In genomic region chr14:72081473-72081872, GRCm38 (mm10) we compare ENCODE assay signal across 16 mouse cellular contexts.
"Had no signal": no experiment of that assay in that cellular context is flagged by ENCODE, and none has a peak within 500 bp of the region (broad histone marks: within the 10 kb centered on the region; RNA-seq: fewer than 3 reads in every experiment).

No protein-coding gene starts in this region.

- H3K4me1 ChIP-seq: lung, embryonic 15.5 days; midbrain, embryonic 13.5 days; midbrain, embryonic 15.5 days; neural tube, embryonic 12.5 days; stomach, embryonic 15.5 days had no signal

- H3K9ac ChIP-seq: liver, embryonic 14.5 days; lung, embryonic 15.5 days; midbrain, embryonic 13.5 days; midbrain, embryonic 15.5 days; neural tube, embryonic 12.5 days; stomach, embryonic 15.5 days had no signal

- H3K4me2 ChIP-seq: lung, embryonic 15.5 days; midbrain, embryonic 11.5 days; midbrain, embryonic 13.5 days; midbrain, embryonic 15.5 days; neural tube, embryonic 12.5 days; stomach, embryonic 15.5 days had no signal

- ATAC-seq: lung, postnatal 0 days; midbrain, embryonic 13.5 days; midbrain, embryonic 15.5 days had no signal

- H3K36me3 ChIP-seq: lung, embryonic 15.5 days; midbrain, embryonic 13.5 days; midbrain, embryonic 15.5 days; neural tube, embryonic 12.5 days; stomach, embryonic 15.5 days had no signal

- H3K27me3 ChIP-seq: lung, embryonic 15.5 days; midbrain, embryonic 13.5 days; midbrain, embryonic 15.5 days; neural tube, embryonic 12.5 days; stomach, embryonic 15.5 days had no signal

- H3K9me3 ChIP-seq: lung, embryonic 15.5 days; midbrain, embryonic 13.5 days; midbrain, embryonic 15.5 days; stomach, embryonic 15.5 days had no signal

- DNase-seq: lung, adult 18-20 months; lung, postnatal 4 days; right cerebral cortex, postnatal 25 days; right cerebral cortex, postnatal 4 days; spleen, adult 18-20 months; thymus, adult 2 months; thymus, postnatal 25 days; thymus, postnatal 4 days had no signal

- H3K4me3 ChIP-seq: lung, embryonic 15.5 days; midbrain, embryonic 13.5 days; midbrain, embryonic 15.5 days; neural tube, embryonic 12.5 days; stomach, embryonic 15.5 days had no signal

- H3K27ac ChIP-seq: liver, embryonic 14.5 days; lung, embryonic 15.5 days; midbrain, embryonic 13.5 days; midbrain, embryonic 15.5 days; neural tube, embryonic 12.5 days; stomach, embryonic 15.5 days had no signal
